In the genomic region with DNA sequence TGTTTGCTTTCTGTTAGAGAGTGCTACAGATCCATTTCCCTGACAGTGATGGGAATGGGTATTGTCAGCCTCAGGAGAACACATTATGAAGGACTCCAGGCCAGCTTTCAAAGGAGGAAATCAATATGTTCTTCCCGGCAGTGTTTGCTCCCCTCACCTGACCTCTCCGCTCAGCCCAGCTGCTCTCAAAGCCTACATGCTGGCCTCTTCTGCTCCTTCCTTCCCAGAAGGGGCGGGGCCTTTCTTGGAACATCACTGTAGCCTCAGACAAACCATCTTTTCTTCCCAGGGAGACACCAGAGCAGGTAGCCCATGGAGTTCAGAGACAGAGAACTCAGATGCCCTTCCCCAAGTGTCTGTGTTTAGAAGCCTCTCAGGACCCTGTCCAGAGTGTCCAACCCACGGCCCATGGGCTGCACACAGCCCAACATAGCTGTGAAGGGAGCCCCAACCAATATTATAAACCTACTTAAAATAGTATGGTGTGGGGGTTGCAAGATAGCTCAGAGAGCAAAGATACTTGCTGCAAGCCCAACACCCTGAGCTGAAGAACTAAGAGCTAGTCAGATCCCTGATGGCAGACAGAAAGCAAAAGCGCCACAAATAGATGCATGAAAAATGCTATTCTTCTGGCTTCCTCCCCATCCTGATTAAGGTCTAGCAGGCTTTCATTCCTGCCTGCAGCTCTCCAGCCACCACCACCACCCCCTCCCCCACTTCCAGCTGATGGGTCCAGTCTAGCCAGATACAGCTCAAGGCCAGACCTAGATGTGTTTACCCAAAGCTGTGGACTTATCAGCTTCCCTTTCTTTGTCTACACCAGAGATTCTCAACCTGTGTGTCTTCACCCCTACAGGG, we compare ENCODE assay signal across 10 mouse cellular contexts.
A peak's percentile ranks its signal among the peaks of the same experiment; 100 is the strongest.
DNase-seq lines count a peak whose midpoint lies in the region; ATAC-seq and TF ChIP-seq lines count a peak whose summit lies in the region.
"Had no signal": no experiment of that assay in that cellular context is flagged by ENCODE, and none has a peak within 500 bp of the region (broad histone marks: within the 10 kb centered on the region; RNA-seq: fewer than 3 reads in every experiment).

No protein-coding gene starts in this region.

- H3K9me3 ChIP-seq in lung, embryonic 15.5 days: no peaks in the 10 kb centered on the region
- no peaks in the 10 kb centered on the region for H3K9me3 ChIP-seq in intestine, embryonic 14.5 days (ENCODE audit: control insufficient read depth, low read length)
- H3K9me3 ChIP-seq: neural tube, embryonic 13.5 days had no signal

- DNase-seq in adrenal gland, postnatal 10 days: peak; percentile 21
- no peak for DNase-seq in adrenal gland, adult 2 months
- DNase-seq in lung, adult 2 months: no peak
- DNase-seq in intestine, embryonic 14.5 days (ENCODE audit: low spot score): no peak
- DNase-seq: thymus, postnatal 4 days had no signal

- TF ChIP-seq CTCF in lung, adult 2 months (IDR thresholded peaks at IDR 0.05; ENCODE audit: insufficient read depth, low read length): no peak

- no peaks in the 10 kb centered on the region for H3K79me2 ChIP-seq in myocyte (ENCODE audit: control insufficient read depth, insufficient read depth)

- ATAC-seq in lung, embryonic 15.5 days (ENCODE audit: borderline replicate concordance, extremely low read depth, low FRiP score, low TSS enrichment): peak; percentile 82
- no peak for ATAC-seq in intestine, embryonic 14.5 days (replicated peaks; ENCODE audit: low FRiP score, low TSS enrichment, low read depth)
- no peak for ATAC-seq in monocyte, adult 5-6 weeks (replicated peaks; ENCODE audit: insufficient number of reproducible peaks, low FRiP score, low TSS enrichment, poor library complexity, severe bottlenecking)
- no peak for ATAC-seq in granulocyte monocyte progenitor cell, adult 5-6 weeks (replicated peaks; ENCODE audit: poor library complexity, severe bottlenecking)

- peak overlapping the region; percentile 61 for H3K27ac ChIP-seq in lung, embryonic 15.5 days
- H3K27ac ChIP-seq in intestine, embryonic 14.5 days (ENCODE audit: low read depth): peak overlapping the region; percentile 12; the same call in 1 of the 2 replicates
- H3K27ac ChIP-seq: neural tube, embryonic 13.5 days had no signal

- H3K36me3 ChIP-seq in lung, embryonic 15.5 days: no peaks in the 10 kb centered on the region
- no peaks in the 10 kb centered on the region for H3K36me3 ChIP-seq in intestine, embryonic 14.5 days (ENCODE audit: control insufficient read depth, insufficient read depth, low read length)
- no peaks in the 10 kb centered on the region for H3K36me3 ChIP-seq in myocyte (ENCODE audit: control insufficient read depth, insufficient read depth)
- H3K36me3 ChIP-seq: neural tube, embryonic 13.5 days had no signal

- no peak for TF ChIP-seq POLR2A in lung, adult 2 months (IDR thresholded peaks at IDR 0.05; ENCODE audit: borderline replicate concordance, extremely low read depth, low read depth, low read length)
- TF ChIP-seq POLR2A in myocyte (IDR thresholded peaks at IDR 0.05; ENCODE audit: insufficient read length, low read depth): no peak

- no peak overlapping the region for H3ac ChIP-seq in myocyte (ENCODE audit: control insufficient read depth, insufficient read length)

- 31% methylated on average over 5 of the region's 5 CpGs for WGBS in lung, embryonic 15.5 days
- 35% methylated on average over 5 of the region's 5 CpGs for WGBS in lung, adult 2 months
- 28% methylated on average over 5 of the region's 5 CpGs for WGBS in intestine, embryonic 14.5 days

- H3K4me2 ChIP-seq in lung, embryonic 15.5 days: no peak overlapping the region
- H3K4me2 ChIP-seq in intestine, embryonic 14.5 days (ENCODE audit: low read length): no peak overlapping the region
- peak overlapping the region; percentile 5 for H3K4me2 ChIP-seq in myocyte (ENCODE audit: low read depth)
- H3K4me2 ChIP-seq: neural tube, embryonic 13.5 days had no signal

- H3K4me1 ChIP-seq in lung, embryonic 15.5 days: peaks cover 21% of the 10 kb centered on the region
- H3K4me1 ChIP-seq in lung, adult 2 months (ENCODE audit: control insufficient read depth, insufficient read depth, low read length): no peaks in the 10 kb centered on the region; the same call in 1 of the 2 replicates
- H3K4me1 ChIP-seq in intestine, embryonic 14.5 days (replicated peaks; ENCODE audit: control insufficient read depth, insufficient read depth, low read length): peaks cover 22% of the 10 kb centered on the region

- H3K4me3 ChIP-seq in lung, embryonic 15.5 days: no peak overlapping the region
- no peak overlapping the region for H3K4me3 ChIP-seq in lung, adult 2 months (replicated peaks; ENCODE audit: extremely low read depth, low read depth, low read length)
- H3K4me3 ChIP-seq in intestine, embryonic 14.5 days (ENCODE audit: low read depth, low read length): no peak overlapping the region
- no peak overlapping the region for H3K4me3 ChIP-seq in myocyte
- H3K4me3 ChIP-seq: neural tube, embryonic 13.5 days had no signal

- no peaks in the 10 kb centered on the region for H3K27me3 ChIP-seq in lung, embryonic 15.5 days
- no peaks in the 10 kb centered on the region for H3K27me3 ChIP-seq in intestine, embryonic 14.5 days (replicated peaks; ENCODE audit: control insufficient read depth, insufficient read depth, low read length)
- no peaks in the 10 kb centered on the region for H3K27me3 ChIP-seq in myocyte (ENCODE audit: control insufficient read depth, insufficient read depth, insufficient read length)
- H3K27me3 ChIP-seq: neural tube, embryonic 13.5 days had no signal

- no peak overlapping the region for H3K9ac ChIP-seq in lung, embryonic 15.5 days
- no peak overlapping the region for H3K9ac ChIP-seq in intestine, embryonic 14.5 days (ENCODE audit: low read length)
- H3K9ac ChIP-seq: neural tube, embryonic 13.5 days had no signal

TF ChIP-seq in myocyte, 11 proteins besides CTCF, POLR2A, EP300 and RAD21:
- TF ChIP-seq POLR2AphosphoS2 (IDR thresholded peaks at IDR 0.05; ENCODE audit: insufficient read length, low read depth): no peak
- TF ChIP-seq E2F4 (IDR thresholded peaks at IDR 0.05; ENCODE audit: insufficient read depth): no peak
- no peak for TF ChIP-seq MYOG (IDR thresholded peaks at IDR 0.05; ENCODE audit: control insufficient read depth in 1 of 3, insufficient read depth in 1 of 3, insufficient read length in 2 of 3, low read depth in 2 of 3)
- TF ChIP-seq REST (IDR thresholded peaks at IDR 0.05; ENCODE audit: insufficient read depth, insufficient read length): no peak
- no peak for TF ChIP-seq SRF (IDR thresholded peaks at IDR 0.05; ENCODE audit: control insufficient read depth, insufficient read length, low read depth)
- TF ChIP-seq TCF12 (IDR thresholded peaks at IDR 0.05; ENCODE audit: insufficient read depth, poor library complexity, severe bottlenecking): no peak
- TF ChIP-seq MYOD1 (IDR thresholded peaks at IDR 0.05; ENCODE audit: control insufficient read depth in 1 of 3, insufficient read length in 2 of 3, low read depth in 2 of 3): no peak
- TF ChIP-seq CEBPB (IDR thresholded peaks at IDR 0.05; ENCODE audit: insufficient read depth, poor library complexity, severe bottlenecking): no peak
- TF ChIP-seq USF1 (IDR thresholded peaks at IDR 0.05; ENCODE audit: low read depth): no peak
